Mouse (Mus musculus) megakaryocyte, embryonic 14.5 days (primary cell): ENCODE data around the gene Adssl1. TPM values are rescaled to one million over a fixed set of nuclear protein-coding genes. Genes with fewer than 3 reads are reported as not detected.

Experiments used
- H3K27me3 ChIP-seq: replicated peaks from 2 replicates; pipeline ENCODE3; 2012; ENCODE audit warnings: inconsistent platforms
- H3K36me3 ChIP-seq: replicated peaks from 2 replicates; pipeline ENCODE3; 2012; ENCODE audit warnings: low read length, inconsistent platforms, mixed read lengths
- H3K4me1 ChIP-seq: 2 replicates; pipeline ENCODE4 v1.6.1; 2012; ENCODE audit warnings: inconsistent platforms
- H3K4me3 ChIP-seq: replicated peaks from 2 replicates; pipeline ENCODE3; 2012; ENCODE audit warnings: moderate library complexity, mild to moderate bottlenecking, inconsistent platforms
- H3K9me3 ChIP-seq: 2 replicates; pipeline ENCODE4 v1.6.1; 2012; ENCODE audit warnings: inconsistent platforms
- FLI1 ChIP-seq: IDR thresholded peaks from 2 replicates; pipeline ENCODE4 v1.6.1; 2012; ENCODE audit warnings: low read length, inconsistent platforms, mixed read lengths
- GATA1 ChIP-seq: IDR thresholded peaks from 3 replicates; pipeline ENCODE4 v1.6.1; 2012; ENCODE audit warnings: mixed read lengths, low read length, inconsistent platforms, borderline replicate concordance
- polyA plus RNA-seq: library from polyadenylated mRNA; stranded (reverse); fragments of >175 nt; gene quantifications from 2 replicates; pipeline ENCODE4 v1.2.3, GENCODE M21; 2012; ENCODE audit warnings: low replicate concordance; ENCODE audit not compliant: insufficient read depth

Adssl1 gene
- polyA plus RNA-seq, 1 experiment, result 38.2 TPM

DNA sequence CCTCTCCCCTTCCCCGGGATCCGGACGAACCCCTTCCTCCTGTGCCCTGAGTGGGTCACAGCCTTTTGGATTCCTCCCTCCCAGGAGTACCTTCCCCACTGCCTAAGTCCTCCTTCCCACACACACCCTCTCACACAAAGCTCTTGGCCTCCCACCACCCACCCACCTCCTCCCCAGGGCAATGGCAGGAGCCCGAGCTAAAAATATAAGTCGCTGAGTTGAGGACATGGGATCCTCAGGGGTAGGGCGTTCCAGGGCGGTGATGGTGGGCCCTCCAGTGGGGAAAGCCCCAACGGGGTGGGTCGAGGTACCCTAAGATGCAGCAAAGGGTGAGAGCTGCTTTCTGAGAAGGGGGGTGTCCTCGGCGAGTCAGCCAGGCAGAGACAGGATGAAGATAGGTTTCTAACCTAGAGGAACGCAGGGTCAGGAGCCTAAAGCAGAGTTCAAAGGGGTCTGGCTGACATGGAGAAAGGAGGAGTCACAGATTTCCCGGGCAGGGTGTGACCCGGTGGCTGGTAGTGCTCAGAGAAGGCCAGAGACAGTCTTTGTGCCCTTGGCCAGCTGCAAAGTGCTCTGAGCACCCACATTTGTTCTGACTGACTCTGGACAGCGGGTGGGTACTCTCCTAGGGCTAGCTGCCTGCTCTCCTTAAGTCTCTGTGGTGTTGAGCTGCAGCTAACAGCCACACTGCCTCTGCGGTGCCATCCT lies 663 bp downstream of the Adssl1 start:
- Histone ChIP-seq H3K4me3 (peak overlapping the region; percentile 94), H3K27me3 (peaks cover 45% of the 10 kb centered on the region), H3K4me1 (peaks cover 100% of the 10 kb centered on the region), H3K36me3 (peaks cover 12% of the 10 kb centered on the region), H3K9me3 (no peaks in the 10 kb centered on the region)
- TF ChIP-seq GATA1 (no peak), FLI1 (no peak)

- H3K4me1 ChIP-seq, result peaks cover 100% of the 10 kb centered on the region
- TF ChIP-seq GATA1 (no peak), FLI1 (no peak)
- H3K36me3 ChIP-seq, result peaks cover 1% of the 10 kb centered on the region
- H3K4me3 ChIP-seq, result peak overlapping the region; percentile 56
- no peaks in the 10 kb centered on the region for H3K9me3 ChIP-seq
- H3K27me3 ChIP-seq, result peaks cover 49% of the 10 kb centered on the region
These were observed 2.1 kb downstream of the Adssl1 start for GRCm38 (mm10) chr12:112621900-112622299.

DNA sequence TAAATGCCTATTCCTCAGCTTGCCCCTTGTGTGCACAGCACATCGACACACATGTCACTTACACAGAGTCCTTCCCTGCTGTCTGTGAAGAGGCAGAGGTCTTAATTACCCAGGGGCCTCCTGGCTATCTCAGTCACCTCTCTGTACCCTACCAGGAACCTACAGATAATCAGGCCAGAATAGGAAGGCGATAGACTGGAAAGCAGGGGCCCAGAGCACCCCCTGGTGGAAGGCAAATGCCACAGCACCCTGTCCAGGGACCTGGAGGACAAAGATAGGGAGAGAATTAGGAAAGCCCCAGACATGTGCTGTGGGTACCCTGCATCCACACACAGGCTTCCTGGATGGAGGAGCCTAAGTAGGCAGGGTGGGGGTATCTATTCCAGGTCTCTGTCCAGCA lies 3.9 kb downstream of the Adssl1 start:
- TF ChIP-seq FLI1 (no peak), GATA1 (no peak)
- no peaks in the 10 kb centered on the region for H3K36me3 ChIP-seq
- no peaks in the 10 kb centered on the region for H3K9me3 ChIP-seq
- H3K4me3 ChIP-seq, result peak overlapping the region; percentile 57
- peaks cover 99% of the 10 kb centered on the region for H3K4me1 ChIP-seq
- peaks cover 49% of the 10 kb centered on the region for H3K27me3 ChIP-seq

GRCm38 (mm10) chr12:112625700-112626099 lies 5.9 kb downstream of the Adssl1 start:
- Histone ChIP-seq H3K36me3 (no peaks in the 10 kb centered on the region), H3K4me1 (peaks cover 94% of the 10 kb centered on the region), H3K4me3 (no peak overlapping the region), H3K27me3 (peaks cover 30% of the 10 kb centered on the region), H3K9me3 (no peaks in the 10 kb centered on the region)
- no peak for TF ChIP-seq FLI1
- no peak for TF ChIP-seq GATA1

GRCm38 (mm10) chr12:112626455-112626854 lies 6.6 kb downstream of the Adssl1 start:
- H3K27me3 ChIP-seq, result peaks cover 22% of the 10 kb centered on the region
- H3K36me3 ChIP-seq, result no peaks in the 10 kb centered on the region

GRCm38 (mm10) chr12:112627097-112627881 lies 7.4 kb downstream of the Adssl1 start:
- H3K27me3 ChIP-seq, result peaks cover 23% of the 10 kb centered on the region
- H3K36me3 ChIP-seq, result no peaks in the 10 kb centered on the region
- TF ChIP-seq GATA1 (no peak), FLI1 (no peak)
- no peaks in the 10 kb centered on the region for H3K9me3 ChIP-seq
- peak overlapping the region; percentile 50 for H3K4me3 ChIP-seq
- peaks cover 94% of the 10 kb centered on the region for H3K4me1 ChIP-seq

More at GRCm38 (mm10) chr12:112626455-112626854, 6.6 kb downstream of the Adssl1 start:
- peaks cover 94% of the 10 kb centered on the region for H3K4me1 ChIP-seq
- TF ChIP-seq FLI1 (no peak), GATA1 (no peak)
- no peak overlapping the region for H3K4me3 ChIP-seq
- H3K9me3 ChIP-seq, result no peaks in the 10 kb centered on the region

- no peaks in the 10 kb centered on the region for H3K9me3 ChIP-seq
- TF ChIP-seq FLI1 (no peak), GATA1 (no peak)
- peaks cover 22% of the 10 kb centered on the region for H3K27me3 ChIP-seq
- peaks cover 94% of the 10 kb centered on the region for H3K4me1 ChIP-seq
- peak overlapping the region; percentile 59 for H3K4me3 ChIP-seq
- no peaks in the 10 kb centered on the region for H3K36me3 ChIP-seq
These were observed 8.4 kb downstream of the Adssl1 start for GRCm38 (mm10) chr12:112628197-112628596.

GRCm38 (mm10) chr12:112628928-112629721 lies 9.3 kb downstream of the Adssl1 start:
- peak overlapping the region; percentile 86 for H3K4me3 ChIP-seq
- H3K4me1 ChIP-seq, result peaks cover 89% of the 10 kb centered on the region
- H3K27me3 ChIP-seq, result peaks cover 28% of the 10 kb centered on the region
- peaks cover 3% of the 10 kb centered on the region for H3K36me3 ChIP-seq
- TF ChIP-seq FLI1 (no peak), GATA1 (no peak)
- no peaks in the 10 kb centered on the region for H3K9me3 ChIP-seq

DNA sequence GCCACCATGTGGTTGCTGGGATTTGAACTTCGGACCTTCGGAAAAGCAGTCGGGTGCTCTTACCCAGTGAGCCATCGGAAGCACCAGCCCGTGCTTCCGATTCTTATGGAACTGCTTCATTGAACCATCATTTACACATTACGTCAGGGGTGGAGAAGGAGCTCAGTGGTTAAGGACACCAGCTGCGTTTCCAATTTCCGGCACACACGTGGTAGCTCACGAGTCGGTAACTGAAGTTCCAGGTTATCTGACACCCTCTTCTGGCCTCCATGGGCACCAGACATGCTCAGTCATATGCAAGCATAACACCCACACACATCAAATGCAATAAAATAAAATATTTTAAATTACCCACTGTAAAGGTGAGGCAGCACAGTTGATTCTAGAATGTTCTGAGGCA lies 10.2 kb downstream of the Adssl1 start:
- Histone ChIP-seq H3K36me3 (peaks cover 8% of the 10 kb centered on the region), H3K4me1 (peaks cover 80% of the 10 kb centered on the region), H3K4me3 (no peak overlapping the region), H3K27me3 (peaks cover 26% of the 10 kb centered on the region), H3K9me3 (no peaks in the 10 kb centered on the region)
- no peak for TF ChIP-seq FLI1
- no peak for TF ChIP-seq GATA1
